Mouse (Mus musculus): ENCODE measurements at regions not wholly inside any gene's neighbourhood (a gene's known extent, or its start where the extent isn't known, plus 50 kb on each side); places are given as distances from the start of the nearest gene placed in this dataset.

DNA sequence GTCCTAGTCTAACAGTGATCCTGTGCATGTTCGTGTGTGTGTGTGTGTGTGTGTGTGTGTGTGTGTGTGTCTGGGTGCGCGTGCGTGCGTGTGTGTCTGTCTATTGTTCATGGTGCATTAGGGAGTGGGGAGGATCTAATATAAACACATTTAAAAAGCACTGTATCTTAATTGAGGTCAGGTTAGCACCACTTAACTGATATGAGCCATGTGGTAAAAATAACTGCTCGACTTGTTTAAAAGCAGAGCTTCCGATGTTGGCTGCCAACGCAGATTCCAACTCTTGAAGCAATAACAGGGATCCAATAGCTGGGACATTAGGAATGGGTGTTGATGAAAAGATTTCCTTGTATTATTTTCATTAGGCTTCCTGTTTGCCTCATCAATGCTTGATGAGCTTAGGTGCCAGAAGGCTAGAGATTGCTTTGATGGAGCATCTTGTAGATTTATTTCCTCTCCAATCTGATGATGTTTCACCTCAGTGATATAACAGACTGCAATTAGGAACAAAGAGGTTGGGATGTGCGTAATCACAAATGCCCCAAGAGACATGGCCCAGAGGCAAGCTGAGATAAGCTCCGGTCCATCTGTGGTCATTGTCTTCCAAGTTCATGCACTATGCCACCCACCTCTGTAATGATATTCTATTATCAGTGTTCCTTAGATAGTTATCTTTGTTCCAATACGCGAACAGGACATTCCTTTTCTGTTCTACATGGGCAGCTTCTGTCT, 135.7 kb upstream of the Asb5 start:
- TF ChIP-seq TAL1 (conservative IDR thresholded peaks at IDR 0.05; ENCODE audit: low read depth, low read length) (no peak), POLR2AphosphoS5 (IDR thresholded peaks at IDR 0.05; ENCODE audit: insufficient replicate concordance, low read depth, low read length) (no peak), CTCF (IDR thresholded peaks at IDR 0.05; ENCODE audit: low read depth, low read length) (no peak), GATA1 (IDR thresholded peaks at IDR 0.05; ENCODE audit: borderline replicate concordance, low read length) (no peak)
